Mouse (Mus musculus) gonadal fat pad, adult 2 months (tissue): Measurements from ENCODE around the gene Btbd35f3. TPM values are rescaled to one million over a fixed set of nuclear protein-coding genes. Genes with fewer than 3 reads are reported as not detected.
"Not testable (repeated sequence)": the region's sequence is repeated elsewhere in the genome, so short reads cannot be mapped to it uniquely, and the experiment has no call there.

ENCODE experiments used
- DNase-seq: peaks from one replicate; pipeline ENCODE4 v3.0.0-alpha.2; 2012; ENCODE audit warnings: low read depth
- polyA plus RNA-seq: library from polyadenylated mRNA; depleted of rRNA; stranded (reverse); fragments of >200 nt; gene quantifications from 2 replicates; pipeline ENCODE4 v1.2.3, GENCODE M21; 2012; rRNA removed

Btbd35f3 gene
- polyA plus RNA-seq, result not detected in 2 replicates

GRCm38 (mm10) chrX:4037374-4037773 is at the start of gene Btbd35f3:
Btbd35f3 (plus strand) TSS chrX:4037674.
- not testable (repeated sequence) for DNase-seq

Other genes starting within 250 kb of the Btbd35f3 start
- gene Btbd35f16, start 80.7 kb upstream of the Btbd35f3 start, polyA plus RNA-seq, result not detected in 2 replicates
- not detected in 2 replicates for gene Btbd35f28, start 158.9 kb downstream of the Btbd35f3 start, polyA plus RNA-seq